Mouse (Mus musculus) kidney, postnatal 0 days (tissue): ENCODE results near the gene Klhl42. TPM values are rescaled to one million over a fixed set of nuclear protein-coding genes. Genes with fewer than 3 reads are reported as not detected.

Experiments used
- ATAC-seq: fragments of 200-750 bp; cut with Nextera tagmentation; replicated peaks from 2 replicates; pipeline ENCODE4 v1.8.0; 2017; ENCODE audit warnings: low read depth, moderate number of reproducible peaks, moderate TSS enrichment, moderate library complexity; ENCODE audit not compliant: low FRiP score
- DNase-seq: peaks from one replicate; pipeline ENCODE4 v3.0.0-alpha.2; 2016; ENCODE audit warnings: low spot score
- H3K27ac ChIP-seq: fragments of 300-500 bp; sonication (generic); 2 replicates; pipeline ENCODE4 v1.5.1; 2014; ENCODE audit warnings: mild to moderate bottlenecking
- H3K27me3 ChIP-seq: fragments of 300-500 bp; sonication (generic); 2 replicates; pipeline ENCODE4 v1.6.1; 2014; ENCODE audit warnings: low read length, mixed read lengths; ENCODE audit not compliant: insufficient read depth
- H3K36me3 ChIP-seq: fragments of 300-500 bp; sonication (generic); 2 replicates; pipeline ENCODE4 v1.6.1; 2014; ENCODE audit warnings: low read length, mixed read lengths; ENCODE audit not compliant: insufficient read depth
- H3K4me1 ChIP-seq: fragments of 300-500 bp; sonication (generic); replicated peaks from 2 replicates; pipeline ENCODE4 v1.6.1; 2014; ENCODE audit warnings: antibody characterized with exemption, low read length, mixed read lengths; ENCODE audit not compliant: insufficient read depth
- H3K4me2 ChIP-seq: fragments of 300-500 bp; sonication (generic); 2 replicates; pipeline ENCODE4 v1.6.1; 2014; ENCODE audit warnings: mild to moderate bottlenecking, low read length, moderate library complexity, mixed read lengths
- H3K4me3 ChIP-seq: fragments of 300-500 bp; sonication (generic); replicated peaks from 2 replicates; pipeline ENCODE4 v1.5.1; 2014; ENCODE audit warnings: low read depth, low read length
- H3K9ac ChIP-seq: fragments of 300-500 bp; sonication (generic); 2 replicates; pipeline ENCODE4 v1.6.1; 2014; ENCODE audit warnings: low read depth, low read length
- H3K9me3 ChIP-seq: fragments of 300-500 bp; sonication (generic); replicated peaks from 2 replicates; pipeline ENCODE4 v1.6.1; 2016; ENCODE audit warnings: low read length, inconsistent platforms, mixed read lengths
- CTCF ChIP-seq: IDR thresholded peaks from 2 replicates; pipeline ENCODE4 v1.5.1; 2016; ENCODE audit warnings: antibody characterized with exemption, low read depth, mild to moderate bottlenecking, moderate library complexity
- WGBS: fragments of 180-500 bp; shearing (Covaris S2); extraction: QIAGEN DNeasy Blood & Tissue Kit; methylation state at CpG from one replicate; pipeline ENCODE4 v1.1.7; 2014; 5-methylcytosine and 5-hydroxymethylcytosine counted together
- polyA plus RNA-seq: library from polyadenylated mRNA; unstranded; fragments of >200 nt; fragmentation: Nextera tagmentation; extraction: Ambion mirVana; gene quantifications from 2 replicates; pipeline ENCODE4 v1.2.1, GENCODE M21; 2015

Klhl42 gene
- polyA plus RNA-seq, 1 experiment from 2014 or later, result 6.0 TPM

DNA sequence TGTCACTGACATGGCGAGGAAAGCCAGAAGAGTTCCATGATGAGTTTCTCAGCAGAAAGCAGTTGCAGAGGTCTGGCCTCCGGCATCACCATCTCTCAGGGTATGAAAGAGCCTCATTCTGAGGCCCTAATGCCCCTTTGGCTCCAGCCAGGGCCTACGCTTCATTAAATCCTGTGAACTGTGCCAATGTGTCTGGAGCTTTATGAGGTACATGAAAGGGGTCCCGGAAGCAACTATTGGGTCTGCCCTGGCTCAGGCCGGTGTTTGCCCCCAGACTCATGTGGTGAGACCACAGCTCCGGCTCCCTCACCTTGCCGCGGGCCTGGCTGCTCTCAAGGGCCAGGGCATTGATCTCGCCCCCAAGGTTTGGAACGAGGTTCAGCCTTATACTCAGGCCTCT is 36.1 kb downstream of the Klhl42 start:
- no peak overlapping the region for H3K9ac ChIP-seq
- no peaks in the 10 kb centered on the region for H3K4me1 ChIP-seq
- H3K9me3 ChIP-seq, result no peaks in the 10 kb centered on the region
- WGBS, result 65% methylated on average over 10 of the region's 10 CpGs
- no peak overlapping the region for H3K4me2 ChIP-seq
- H3K27me3 ChIP-seq, result no peaks in the 10 kb centered on the region
- no peak overlapping the region for H3K27ac ChIP-seq
- ATAC-seq (no peak), DNase-seq (no peak)
- no peak for TF ChIP-seq CTCF
- no peak overlapping the region for H3K4me3 ChIP-seq
- H3K36me3 ChIP-seq, result no peaks in the 10 kb centered on the region

- DNase-seq, result no peak
- 78% methylated on average over 3 of the region's 3 CpGs for WGBS
- H3K27me3 ChIP-seq, result no peaks in the 10 kb centered on the region
- no peak overlapping the region for H3K4me2 ChIP-seq
- no peaks in the 10 kb centered on the region for H3K4me1 ChIP-seq
- TF ChIP-seq CTCF, result no peak
- no peak overlapping the region for H3K27ac ChIP-seq
- no peaks in the 10 kb centered on the region for H3K36me3 ChIP-seq
- no peak overlapping the region for H3K4me3 ChIP-seq
- ATAC-seq, result no peak
- no peaks in the 10 kb centered on the region for H3K9me3 ChIP-seq
- H3K9ac ChIP-seq, result no peak overlapping the region
These were observed 47.1 kb downstream of the Klhl42 start for GRCm38 (mm10) chr6:147138260-147138659.

GRCm38 (mm10) chr6:147140600-147141154 is 49.5 kb downstream of the Klhl42 start:
- Histone ChIP-seq H3K9me3 (no peaks in the 10 kb centered on the region), H3K4me2 (no peak overlapping the region), H3K4me3 (no peak overlapping the region), H3K27me3 (no peaks in the 10 kb centered on the region), H3K4me1 (no peaks in the 10 kb centered on the region), H3K27ac (no peak overlapping the region), H3K36me3 (no peaks in the 10 kb centered on the region), H3K9ac (no peak overlapping the region)
- WGBS, result 87% methylated on average over 7 of the region's 7 CpGs
- DNase-seq (peak; percentile 21), ATAC-seq (no peak)
- no peak for TF ChIP-seq CTCF

DNA sequence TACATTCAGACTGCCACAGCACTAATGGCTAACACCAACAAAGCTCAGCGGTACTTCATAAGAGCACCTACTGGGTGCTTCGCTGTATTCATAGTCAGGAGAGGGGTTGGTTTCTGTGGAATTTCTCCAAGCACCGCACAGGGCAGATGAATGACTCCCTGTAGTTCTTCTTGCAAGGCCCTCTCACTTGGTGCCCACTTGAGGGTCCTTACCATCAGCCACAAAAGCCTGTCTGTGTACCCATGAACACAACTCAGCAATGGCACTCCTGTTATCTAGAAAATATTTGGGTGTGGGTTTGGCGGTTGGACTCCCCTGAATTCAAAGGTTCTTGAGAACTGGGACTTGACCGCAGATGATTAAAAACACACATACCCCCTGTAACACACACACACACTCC is 53.5 kb downstream of the Klhl42 start:
- Histone ChIP-seq H3K9ac (no peak overlapping the region), H3K27me3 (no peaks in the 10 kb centered on the region), H3K9me3 (no peaks in the 10 kb centered on the region), H3K4me1 (no peaks in the 10 kb centered on the region), H3K27ac (no peak overlapping the region), H3K36me3 (no peaks in the 10 kb centered on the region), H3K4me3 (no peak overlapping the region), H3K4me2 (no peak overlapping the region)
- TF ChIP-seq CTCF, result no peak
- no peak for ATAC-seq
- WGBS, result 92% methylated on average over 5 of the region's 5 CpGs
- DNase-seq, result no peak

DNA sequence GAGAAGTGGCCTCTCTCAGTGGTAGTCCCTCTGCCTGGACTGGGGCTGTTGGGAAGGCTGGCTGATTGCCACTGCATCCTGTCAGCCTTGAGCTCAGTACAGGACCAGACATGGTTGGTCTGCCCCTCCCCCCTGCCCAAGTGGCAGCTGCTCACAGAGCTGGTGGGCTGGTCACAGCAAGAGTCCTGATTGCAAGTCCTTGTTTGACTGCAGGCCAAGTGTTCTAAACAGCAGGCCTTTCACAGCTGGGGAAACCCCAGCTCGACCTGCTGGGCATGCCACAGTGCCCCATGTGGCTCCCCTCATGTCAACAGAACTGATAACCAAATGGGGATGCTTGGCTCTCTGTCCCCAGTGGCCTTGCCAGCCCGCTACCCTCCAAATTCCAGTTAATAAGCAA is 54.1 kb downstream of the Klhl42 start:
- WGBS, result 36% methylated on average over 2 of the region's 2 CpGs
- Histone ChIP-seq H3K27ac (no peak overlapping the region), H3K4me3 (no peak overlapping the region), H3K27me3 (no peaks in the 10 kb centered on the region), H3K9ac (no peak overlapping the region), H3K36me3 (no peaks in the 10 kb centered on the region), H3K4me2 (no peak overlapping the region), H3K4me1 (no peaks in the 10 kb centered on the region), H3K9me3 (no peaks in the 10 kb centered on the region)
- TF ChIP-seq CTCF, result no peak
- no peak for DNase-seq
- ATAC-seq, result no peak

GRCm38 (mm10) chr6:147145753-147146152 is 54.6 kb downstream of the Klhl42 start:
- H3K4me3 ChIP-seq, result no peak overlapping the region
- DNase-seq (no peak), ATAC-seq (no peak)
- TF ChIP-seq CTCF, result no peak
- no peaks in the 10 kb centered on the region for H3K4me1 ChIP-seq
- H3K36me3 ChIP-seq, result no peaks in the 10 kb centered on the region
- H3K4me2 ChIP-seq, result no peak overlapping the region
- no peaks in the 10 kb centered on the region for H3K27me3 ChIP-seq
- no peaks in the 10 kb centered on the region for H3K9me3 ChIP-seq
- H3K27ac ChIP-seq, result no peak overlapping the region
- no peak overlapping the region for H3K9ac ChIP-seq
- 67% methylated on average over 10 of the region's 10 CpGs for WGBS

- DNase-seq, result no peak
- no peak for ATAC-seq
- H3K9me3 ChIP-seq, result no peaks in the 10 kb centered on the region
- H3K27me3 ChIP-seq, result no peaks in the 10 kb centered on the region
- H3K9ac ChIP-seq, result no peak overlapping the region
- H3K36me3 ChIP-seq, result no peaks in the 10 kb centered on the region
- no peak overlapping the region for H3K4me3 ChIP-seq
- WGBS, result 79% methylated on average over 6 of the region's 6 CpGs
- no peak overlapping the region for H3K4me2 ChIP-seq
- no peak overlapping the region for H3K27ac ChIP-seq
- H3K4me1 ChIP-seq, result no peaks in the 10 kb centered on the region
- TF ChIP-seq CTCF, result no peak
These were observed 59.9 kb downstream of the Klhl42 start for GRCm38 (mm10) chr6:147151069-147151468.
